Mouse (Mus musculus) forebrain, embryonic 10.5 days (tissue): ENCODE data around the gene Olfr738. TPM values are rescaled to one million over a fixed set of nuclear protein-coding genes. Genes with fewer than 3 reads are reported as not detected.

Experiments
- DNase-seq: peaks from one replicate; pipeline ENCODE4 v3.0.0-alpha.2; 2017; ENCODE audit warnings: low spot score; ENCODE audit errors: extremely low spot score
- H3K27ac ChIP-seq: fragments of 300-500 bp; sonication (generic); 2 replicates; pipeline ENCODE4 v1.5.1; 2016; ENCODE audit warnings: mild to moderate bottlenecking
- H3K27me3 ChIP-seq: fragments of 300-500 bp; sonication (generic); 2 replicates; pipeline ENCODE4 v1.6.1; 2016; ENCODE audit warnings: mild to moderate bottlenecking; ENCODE audit not compliant: poor library complexity, severe bottlenecking
- H3K36me3 ChIP-seq: fragments of 300-500 bp; sonication (generic); replicated peaks from 2 replicates; pipeline ENCODE4 v1.6.1; 2016; ENCODE audit warnings: mild to moderate bottlenecking, moderate library complexity
- H3K4me1 ChIP-seq: fragments of 300-500 bp; sonication (generic); 2 replicates; pipeline ENCODE4 v1.6.1; 2016
- H3K4me3 ChIP-seq: fragments of 300-500 bp; sonication (generic); 2 replicates; pipeline ENCODE4 v1.5.1; 2016; ENCODE audit warnings: mild to moderate bottlenecking, moderate library complexity
- H3K9me3 ChIP-seq: fragments of 300-500 bp; sonication (generic); 2 replicates; pipeline ENCODE4 v1.6.1; 2016; ENCODE audit warnings: mild to moderate bottlenecking, moderate library complexity
- WGBS: fragments of 180-500 bp; shearing (Covaris S2); methylation state at CpG from one replicate; pipeline ENCODE4 v1.1.7; 2016; 5-methylcytosine and 5-hydroxymethylcytosine counted together
- polyA plus RNA-seq: library from polyadenylated mRNA; unstranded; fragments of >200 nt; fragmentation: Nextera tagmentation; extraction: Ambion mirVana; gene quantifications from 2 replicates; pipeline ENCODE4 v1.2.1, GENCODE M21; 2016

Olfr738 gene
- polyA plus RNA-seq, result not detected in 2 replicates

GRCm38 (mm10) chr14:50407268-50407667 is at the start of gene Olfr738:
TSS of gene Olfr738 (plus strand) at chr14:50407568.
- Histone ChIP-seq H3K27ac (no peak within 1 kb of the TSS), H3K27me3 (no peaks in the 10 kb centered on the region), H3K9me3 (no peaks in the 10 kb centered on the region), H3K36me3 (no peaks in the 10 kb centered on the region), H3K4me3 (no peak within 1 kb of the TSS), H3K4me1 (no peaks in the 10 kb centered on the region)
- no peak for DNase-seq
- WGBS, result 94% methylated on average over 1 of the region's 1 CpGs

GRCm38 (mm10) chr14:50357593-50357992 is 49.8 kb upstream of the Olfr738 start, which contains the start of gene Tlr11:
TSS of gene Tlr11 (plus strand) at chr14:50357914.
- H3K4me3 ChIP-seq, result no peak within 1 kb of the TSS
- no peaks in the 10 kb centered on the region for H3K36me3 ChIP-seq
- no peaks in the 10 kb centered on the region for H3K4me1 ChIP-seq
- H3K27me3 ChIP-seq, result no peaks in the 10 kb centered on the region
- H3K9me3 ChIP-seq, result 0 out of 2 replicates have a peak, but pooled peaks cover 4% of the 10 kb centered on the region
- no peak for DNase-seq
- 85% methylated on average over 2 of the region's 2 CpGs for WGBS
- H3K27ac ChIP-seq, result no peak within 1 kb of the TSS

GRCm38 (mm10) chr14:50360480-50360879 is 46.9 kb upstream of the Olfr738 start:
- whole genome bisulfite sequencing, result 93% methylated on average over 3 of the region's 3 CpGs
- no peaks in the 10 kb centered on the region for H3K36me3 ChIP-seq
- no peaks in the 10 kb centered on the region for H3K9me3 ChIP-seq
- H3K27me3 ChIP-seq, result no peaks in the 10 kb centered on the region
- H3K4me3 ChIP-seq, result no peak overlapping the region
- H3K4me1 ChIP-seq, result no peaks in the 10 kb centered on the region
- DNase-seq, result no peak
- H3K27ac ChIP-seq, result no peak overlapping the region

GRCm38 (mm10) chr14:50363561-50363960 is 43.8 kb upstream of the Olfr738 start:
- Histone ChIP-seq H3K27ac (no peak overlapping the region), H3K9me3 (no peaks in the 10 kb centered on the region), H3K36me3 (no peaks in the 10 kb centered on the region), H3K4me3 (no peak overlapping the region), H3K4me1 (no peaks in the 10 kb centered on the region), H3K27me3 (no peaks in the 10 kb centered on the region)
- DNase-seq, result no peak
- 88% methylated on average over 2 of the region's 2 CpGs for WGBS

GRCm38 (mm10) chr14:50380863-50381262 is 26.5 kb upstream of the Olfr738 start, which contains the start of gene Olfr736:
TSS of gene Olfr736 (plus strand) at chr14:50381163.
- no peak for DNase-seq

GRCm38 (mm10) chr14:50418326-50418725 is 11.0 kb downstream of the Olfr738 start, which contains the start of gene Olfr739:
TSS of gene Olfr739 (plus strand) at chr14:50418626.
- Histone ChIP-seq H3K27ac (no peak within 1 kb of the TSS), H3K4me3 (no peak within 1 kb of the TSS), H3K36me3 (no peaks in the 10 kb centered on the region), H3K9me3 (no peaks in the 10 kb centered on the region), H3K27me3 (no peaks in the 10 kb centered on the region), H3K4me1 (no peaks in the 10 kb centered on the region)
- 85% methylated on average over 2 of the region's 2 CpGs for WGBS
- DNase-seq, result no peak

More at GRCm38 (mm10) chr14:50380863-50381262, 26.5 kb upstream of the Olfr738 start, which contains the start of gene Olfr736:
- no peaks in the 10 kb centered on the region for H3K9me3 ChIP-seq
- no peaks in the 10 kb centered on the region for H3K27me3 ChIP-seq
- 94% methylated on average over 2 of the region's 2 CpGs for WGBS
- H3K36me3 ChIP-seq, result no peaks in the 10 kb centered on the region
- no peak within 1 kb of the TSS for H3K4me3 ChIP-seq
- no peak within 1 kb of the TSS for H3K27ac ChIP-seq
- H3K4me1 ChIP-seq, result no peaks in the 10 kb centered on the region

GRCm38 (mm10) chr14:50445245-50445644 is 37.9 kb downstream of the Olfr738 start, which contains the start of gene Olfr740:
TSS of gene Olfr740 (plus strand) at chr14:50445545.
- Histone ChIP-seq H3K27ac (no peak within 1 kb of the TSS), H3K9me3 (no peaks in the 10 kb centered on the region), H3K36me3 (no peaks in the 10 kb centered on the region), H3K27me3 (no peaks in the 10 kb centered on the region), H3K4me1 (no peaks in the 10 kb centered on the region), H3K4me3 (no peak within 1 kb of the TSS)
- WGBS, result 89% methylated on average over 3 of the region's 3 CpGs
- no peak for DNase-seq

Other genes starting within 250 kb of the Olfr738 start
- gene Olfr730, start 219.4 kb upstream of the Olfr738 start, polyA plus RNA-seq, result not detected in 2 replicates
- gene Olfr731, start 165.7 kb upstream of the Olfr738 start, polyA plus RNA-seq, result not detected in 2 replicates
- gene Olfr732, start 123.4 kb upstream of the Olfr738 start, polyA plus RNA-seq, result not detected in 2 replicates
- gene Olfr733, start 106.0 kb upstream of the Olfr738 start, polyA plus RNA-seq, result not detected in 2 replicates
- not detected in 2 replicates for gene Olfr734, start 80.8 kb upstream of the Olfr738 start, polyA plus RNA-seq
- gene Olfr735, start 58.7 kb upstream of the Olfr738 start, polyA plus RNA-seq, result not detected in 2 replicates
- not detected in 2 replicates for gene Tlr11, start 49.7 kb upstream of the Olfr738 start, polyA plus RNA-seq
- gene Olfr736, start 26.4 kb upstream of the Olfr738 start, polyA plus RNA-seq, result not detected in 2 replicates
- gene Olfr739, start 11.1 kb downstream of the Olfr738 start, polyA plus RNA-seq, result not detected in 2 replicates
- not detected in 2 replicates for gene Olfr740, start 38.0 kb downstream of the Olfr738 start, polyA plus RNA-seq
- gene Olfr741, start 65.2 kb downstream of the Olfr738 start, polyA plus RNA-seq, result not detected in 2 replicates
- gene Olfr742, start 96.0 kb downstream of the Olfr738 start, polyA plus RNA-seq, result not detected in 2 replicates
- not detected in 2 replicates for gene Olfr743, start 114.3 kb downstream of the Olfr738 start, polyA plus RNA-seq
- not detected in 2 replicates for gene Olfr744, start 207.3 kb downstream of the Olfr738 start, polyA plus RNA-seq
- not detected in 2 replicates for gene Olfr745, start 231.8 kb downstream of the Olfr738 start, polyA plus RNA-seq
- not detected in 2 replicates for gene Olfr746, start 239.5 kb downstream of the Olfr738 start, polyA plus RNA-seq